Mouse (Mus musculus) lung, adult 2 months (tissue): ENCODE measurements around the gene Mical3.

ENCODE experiments used
- CTCF ChIP-seq: fragments of 200-500 bp; IDR thresholded peaks from 2 replicates; pipeline ENCODE4 v1.5.1; 2011; ENCODE audit warnings: mild to moderate bottlenecking, low read length, control low read depth; ENCODE audit not compliant: insufficient read depth
- POLR2A ChIP-seq: fragments of 200-500 bp; IDR thresholded peaks from 2 replicates; pipeline ENCODE4 v1.6.1; 2011; ENCODE audit warnings: low read depth, mild to moderate bottlenecking, control low read depth, low read length, borderline replicate concordance; ENCODE audit errors: extremely low read depth

DNA sequence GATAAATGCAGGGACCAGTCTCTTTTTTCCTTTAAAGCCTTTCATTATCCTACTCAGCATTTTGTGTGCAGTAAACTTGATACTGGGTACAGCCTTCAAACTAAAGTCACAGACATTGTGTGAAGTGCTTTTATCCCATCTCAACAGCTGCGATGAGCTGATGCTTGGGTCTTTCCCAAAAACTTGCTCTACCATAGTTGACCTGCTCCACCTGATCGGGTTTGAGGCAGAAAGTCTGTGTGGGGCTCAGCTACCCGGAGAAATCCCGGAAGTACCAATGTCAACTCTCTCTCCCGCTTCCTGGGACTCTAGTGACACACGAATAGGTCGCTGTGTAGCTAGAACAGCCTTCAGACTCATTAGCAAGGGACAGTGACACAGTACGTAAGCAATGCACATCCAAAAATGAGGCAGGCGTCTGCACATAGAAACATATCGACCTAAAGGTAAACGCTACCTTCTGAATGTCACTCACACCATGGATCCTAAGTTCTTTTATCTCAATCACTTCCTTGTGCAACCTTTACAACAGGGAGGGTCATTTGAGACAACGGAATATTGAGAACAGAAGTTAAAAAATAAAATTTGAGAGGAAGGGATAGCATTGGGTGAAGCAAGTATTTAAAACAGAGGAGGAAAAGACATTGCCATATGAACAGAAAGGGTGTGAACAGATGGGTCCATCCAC, 191.9 kb downstream of the Mical3 start:
- no peak for TF ChIP-seq CTCF
- no peak for TF ChIP-seq POLR2A
